Mouse (Mus musculus) intestine, embryonic 16.5 days (tissue): ENCODE results near the gene Flii. TPM values are rescaled to one million over a fixed set of nuclear protein-coding genes. Genes with fewer than 3 reads are reported as not detected.

Source experiments
- ATAC-seq: fragments of 200-750 bp; cut with Nextera tagmentation; 2 replicates; pipeline ENCODE4 v1.8.0; 2017; ENCODE audit warnings: moderate TSS enrichment, moderate library complexity
- H3K27ac ChIP-seq: fragments of 300-500 bp; sonication (generic); 2 replicates; pipeline ENCODE4 v1.5.1; 2014; ENCODE audit warnings: mild to moderate bottlenecking, low read length
- H3K27me3 ChIP-seq: fragments of 300-500 bp; sonication (generic); replicated peaks from 2 replicates; pipeline ENCODE4 v1.6.1; 2014; ENCODE audit warnings: low read length, control low read depth, mixed read lengths; ENCODE audit not compliant: control insufficient read depth, insufficient read depth
- H3K36me3 ChIP-seq: fragments of 300-500 bp; sonication (generic); 2 replicates; pipeline ENCODE4 v1.6.1; 2014; ENCODE audit warnings: low read length, control low read depth; ENCODE audit not compliant: control insufficient read depth, insufficient read depth
- H3K4me1 ChIP-seq: fragments of 300-500 bp; sonication (generic); 2 replicates; pipeline ENCODE4 v1.6.1; 2014; ENCODE audit warnings: low read length, control low read depth, mixed read lengths; ENCODE audit not compliant: control insufficient read depth, insufficient read depth
- H3K4me2 ChIP-seq: fragments of 300-500 bp; sonication (generic); 2 replicates; pipeline ENCODE4 v1.6.1; 2014; ENCODE audit warnings: low read depth, low read length, control low read depth
- H3K4me3 ChIP-seq: fragments of 300-500 bp; sonication (generic); 2 replicates; pipeline ENCODE4 v1.5.1; 2014; ENCODE audit warnings: mild to moderate bottlenecking, low read length
- H3K9ac ChIP-seq: fragments of 300-500 bp; sonication (generic); 2 replicates; pipeline ENCODE4 v1.6.1; 2014; ENCODE audit warnings: low read depth, low read length
- H3K9me3 ChIP-seq: fragments of 300-500 bp; sonication (generic); 2 replicates; pipeline ENCODE4 v1.6.1; 2016; ENCODE audit warnings: low read length, control low read depth; ENCODE audit not compliant: control insufficient read depth
- WGBS: fragments of 180-500 bp; shearing (Covaris S2); extraction: QIAGEN DNeasy Blood & Tissue Kit; methylation state at CpG from one replicate; pipeline ENCODE4 v1.1.7; 2014; 5-methylcytosine and 5-hydroxymethylcytosine counted together
- polyA plus RNA-seq: library from polyadenylated mRNA; unstranded; fragments of >200 nt; fragmentation: Nextera tagmentation; extraction: Ambion mirVana; gene quantifications from 2 replicates; pipeline ENCODE4 v1.2.1, GENCODE M21; 2015

The Flii gene
- polyA plus RNA-seq, 1 experiment from 2014 or later: 81.3 TPM

DNA sequence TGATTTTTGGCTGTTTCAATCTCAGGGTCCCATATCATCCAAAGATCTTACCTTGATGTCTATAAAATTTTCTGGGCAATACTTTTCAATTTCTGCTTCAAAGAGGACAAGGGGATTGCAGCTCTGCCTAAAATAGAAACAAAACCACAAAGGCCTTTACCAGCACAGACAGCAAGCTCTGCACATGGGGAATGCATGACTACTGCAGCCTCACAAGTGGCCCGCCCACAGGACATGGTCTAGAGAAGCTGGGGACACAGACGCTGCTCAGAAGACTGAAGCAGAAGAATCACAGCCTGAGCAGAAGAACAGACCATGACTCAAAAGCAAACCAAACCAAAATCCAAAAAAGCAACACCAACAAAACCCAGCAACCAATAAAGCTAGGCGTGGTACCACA is 34.6 kb upstream of the Flii start:
- Histone ChIP-seq H3K4me3 (no peak overlapping the region), H3K9ac (no peak overlapping the region), H3K4me1 (no peaks in the 10 kb centered on the region), H3K27ac (no peak overlapping the region), H3K9me3 (no peaks in the 10 kb centered on the region), H3K36me3 (peaks cover 10% of the 10 kb centered on the region; the same call in 1 of the 2 replicates), H3K27me3 (no peaks in the 10 kb centered on the region), H3K4me2 (no peak overlapping the region)
- 89% methylated on average over 3 of the region's 3 CpGs for WGBS
- ATAC-seq: no peak

- 88% methylated on average over 7 of the region's 7 CpGs for WGBS
- no peak overlapping the region for H3K27ac ChIP-seq
- no peaks in the 10 kb centered on the region for H3K9me3 ChIP-seq
- H3K4me3 ChIP-seq: no peak overlapping the region
- no peaks in the 10 kb centered on the region for H3K4me1 ChIP-seq
- H3K36me3 ChIP-seq: peaks cover 20% of the 10 kb centered on the region
- no peak for ATAC-seq
- no peaks in the 10 kb centered on the region for H3K27me3 ChIP-seq
- H3K4me2 ChIP-seq: no peak overlapping the region
- H3K9ac ChIP-seq: no peak overlapping the region
Observed at GRCm38 (mm10) chr11:60755570-60755969, 28.5 kb upstream of the Flii start.

GRCm38 (mm10) chr11:60740321-60740720 is 13.3 kb upstream of the Flii start:
- no peak overlapping the region for H3K9ac ChIP-seq
- 83% methylated on average over 3 of the region's 3 CpGs for WGBS
- no peak overlapping the region for H3K4me2 ChIP-seq
- H3K9me3 ChIP-seq: no peaks in the 10 kb centered on the region
- ATAC-seq: no peak
- H3K4me1 ChIP-seq: no peaks in the 10 kb centered on the region
- peaks cover 11% of the 10 kb centered on the region; the same call in 1 of the 2 replicates for H3K36me3 ChIP-seq
- no peak overlapping the region for H3K4me3 ChIP-seq
- H3K27ac ChIP-seq: no peak overlapping the region
- H3K27me3 ChIP-seq: no peaks in the 10 kb centered on the region

DNA sequence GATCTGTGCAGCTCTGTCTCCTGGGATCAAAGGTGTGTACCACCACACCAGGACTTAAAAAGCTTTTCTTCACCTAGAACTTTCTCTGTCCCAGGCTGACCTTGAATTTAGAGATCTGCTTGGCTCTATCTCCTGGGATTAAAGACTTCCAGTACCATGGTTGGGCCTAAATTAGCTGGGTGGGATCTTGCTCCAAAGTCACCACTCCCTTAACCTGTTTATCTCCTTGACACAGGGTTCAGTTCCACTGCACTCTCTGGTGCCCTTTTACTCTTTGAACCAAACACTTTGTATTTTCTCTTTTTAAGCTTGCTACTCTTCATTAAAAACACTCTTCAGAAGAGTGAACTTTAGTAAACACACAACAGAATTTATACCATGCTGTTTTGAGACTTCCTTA is 10.4 kb upstream of the Flii start:
- Histone ChIP-seq H3K4me1 (no peaks in the 10 kb centered on the region), H3K4me2 (no peak overlapping the region), H3K9me3 (no peaks in the 10 kb centered on the region), H3K27ac (no peak overlapping the region), H3K9ac (no peak overlapping the region), H3K4me3 (no peak overlapping the region), H3K27me3 (no peaks in the 10 kb centered on the region), H3K36me3 (0 out of 2 replicates have a peak, but pooled peaks cover 5% of the 10 kb centered on the region)
- no peak for ATAC-seq

- H3K4me2 ChIP-seq: no peak overlapping the region
- H3K9me3 ChIP-seq: no peaks in the 10 kb centered on the region
- H3K27me3 ChIP-seq: no peaks in the 10 kb centered on the region
- H3K9ac ChIP-seq: no peak overlapping the region
- ATAC-seq: no peak
- no peaks in the 10 kb centered on the region for H3K4me1 ChIP-seq
- 82% methylated on average over 3 of the region's 3 CpGs for WGBS
- H3K27ac ChIP-seq: no peak overlapping the region
- no peak overlapping the region for H3K4me3 ChIP-seq
- H3K36me3 ChIP-seq: 0 out of 2 replicates have a peak, but pooled peaks cover 2% of the 10 kb centered on the region
Observed at GRCm38 (mm10) chr11:60736491-60736890, 9.4 kb upstream of the Flii start.

DNA sequence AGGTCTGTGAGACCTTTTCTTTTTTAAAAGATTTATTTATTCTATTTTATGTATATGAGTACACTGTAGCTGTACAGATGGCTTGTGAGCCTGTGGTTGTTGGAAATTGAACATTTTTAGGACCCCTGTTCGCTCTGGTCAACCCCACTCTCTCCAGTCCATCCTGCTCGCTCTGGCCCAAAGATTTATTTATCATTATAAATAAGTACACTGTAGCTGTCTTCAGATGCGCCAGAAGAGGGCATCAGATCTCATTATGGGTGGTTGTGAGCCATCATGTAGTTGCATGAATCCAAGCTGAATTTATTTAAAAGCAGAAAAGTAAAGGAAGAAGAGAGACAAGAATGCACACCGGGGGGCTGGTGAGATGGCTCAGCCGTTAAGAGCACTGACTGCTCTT is 8.1 kb upstream of the Flii start:
- H3K9me3 ChIP-seq: no peaks in the 10 kb centered on the region
- 0 out of 2 replicates have a peak, but pooled peaks cover 2% of the 10 kb centered on the region for H3K36me3 ChIP-seq
- WGBS: 71% methylated on average over 5 of the region's 5 CpGs
- no peak overlapping the region for H3K4me3 ChIP-seq
- no peak overlapping the region for H3K9ac ChIP-seq
- no peak for ATAC-seq
- no peaks in the 10 kb centered on the region for H3K27me3 ChIP-seq
- H3K4me1 ChIP-seq: no peaks in the 10 kb centered on the region
- H3K27ac ChIP-seq: no peak overlapping the region
- no peak overlapping the region for H3K4me2 ChIP-seq

- WGBS: 66% methylated on average over 2 of the region's 2 CpGs
- H3K27me3 ChIP-seq: no peaks in the 10 kb centered on the region
Observed at GRCm38 (mm10) chr11:60734206-60734605, 7.1 kb upstream of the Flii start.

DNA sequence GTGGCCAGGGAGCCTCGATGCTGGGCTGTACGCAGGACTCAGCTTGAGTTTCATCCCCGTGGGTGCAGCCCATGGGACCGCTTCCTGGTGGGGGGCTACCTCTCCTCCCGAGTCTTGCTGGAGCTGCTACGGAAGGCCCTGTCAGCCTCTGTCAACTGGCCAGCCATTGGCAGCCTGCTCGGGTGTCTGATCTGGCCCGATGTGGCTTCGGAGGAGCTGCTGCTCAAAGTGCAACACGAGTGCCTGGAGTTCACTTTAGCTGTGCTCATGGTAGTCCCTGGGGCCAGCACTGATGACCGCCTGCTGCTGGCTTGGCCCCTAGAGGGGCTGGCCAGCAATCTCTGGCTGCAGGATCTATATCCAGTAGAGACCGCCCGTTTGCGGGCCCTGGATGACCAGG is 4.2 kb upstream of the Flii start:
- H3K9ac ChIP-seq: no peak overlapping the region
- no peak for ATAC-seq
- WGBS: 88% methylated on average over 14 of the region's 14 CpGs
- H3K4me1 ChIP-seq: peaks cover 18% of the 10 kb centered on the region
- no peaks in the 10 kb centered on the region for H3K36me3 ChIP-seq
- H3K4me2 ChIP-seq: no peak overlapping the region
- H3K27me3 ChIP-seq: no peaks in the 10 kb centered on the region
- no peaks in the 10 kb centered on the region for H3K9me3 ChIP-seq
- no peak overlapping the region for H3K4me3 ChIP-seq
- no peak overlapping the region for H3K27ac ChIP-seq

More at GRCm38 (mm10) chr11:60734206-60734605, 7.1 kb upstream of the Flii start:
- no peak overlapping the region for H3K4me3 ChIP-seq
- H3K27ac ChIP-seq: no peak overlapping the region
- 0 out of 2 replicates have a peak, but pooled peaks cover 2% of the 10 kb centered on the region for H3K36me3 ChIP-seq
- no peaks in the 10 kb centered on the region for H3K9me3 ChIP-seq
- ATAC-seq: no peak
- peaks cover 4% of the 10 kb centered on the region; the same call in 1 of the 2 replicates for H3K4me1 ChIP-seq
- no peak overlapping the region for H3K4me2 ChIP-seq
- no peak overlapping the region for H3K9ac ChIP-seq

DNA sequence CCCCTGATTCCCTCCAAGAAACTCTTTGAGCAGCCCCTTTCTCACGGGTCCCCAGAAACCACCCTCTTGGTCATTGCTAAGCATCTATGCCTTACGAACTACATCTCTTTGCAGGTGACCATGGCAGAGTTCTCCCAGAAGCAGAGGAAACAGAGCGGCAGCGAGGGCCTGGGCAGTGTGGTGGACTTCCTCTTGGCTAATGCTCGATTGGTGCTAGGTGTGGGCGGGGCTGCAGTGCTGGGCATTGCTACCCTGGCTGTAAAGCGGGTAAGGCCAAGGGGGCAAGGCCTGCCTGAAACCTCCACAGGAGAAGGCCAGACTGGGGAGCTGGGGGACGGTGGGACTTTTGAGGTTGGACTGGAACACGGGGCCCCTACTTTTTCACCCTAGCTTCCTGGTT is 3.1 kb upstream of the Flii start:
- no peak overlapping the region for H3K9ac ChIP-seq
- 80% methylated on average over 9 of the region's 9 CpGs for WGBS
- H3K27me3 ChIP-seq: no peaks in the 10 kb centered on the region
- H3K36me3 ChIP-seq: no peaks in the 10 kb centered on the region
- no peaks in the 10 kb centered on the region for H3K9me3 ChIP-seq
- H3K4me1 ChIP-seq: peaks cover 22% of the 10 kb centered on the region
- ATAC-seq: no peak
- no peak overlapping the region for H3K4me2 ChIP-seq
- H3K4me3 ChIP-seq: no peak overlapping the region
- no peak overlapping the region for H3K27ac ChIP-seq

DNA sequence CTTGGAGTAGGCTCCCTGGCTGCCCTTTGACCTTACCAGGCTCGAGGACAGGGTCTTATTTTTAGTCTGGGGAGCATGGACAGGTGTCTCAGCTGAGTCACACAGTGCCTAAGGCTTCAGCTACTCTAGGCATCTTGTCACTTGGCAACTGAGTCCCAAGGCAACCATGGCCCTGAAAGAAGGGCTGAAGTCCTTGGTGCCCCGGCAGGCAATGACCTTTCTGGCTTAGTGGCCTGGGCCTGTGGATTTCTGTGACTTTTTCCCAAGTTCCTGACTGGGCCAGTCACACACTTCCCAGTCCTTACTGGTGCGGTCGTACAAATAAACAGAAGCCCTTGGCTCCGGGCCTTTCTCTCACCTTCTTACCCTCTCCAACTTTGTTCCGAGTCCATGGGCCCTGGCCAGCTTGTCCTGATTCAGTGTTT is 2.2 kb upstream of the Flii start:
- Histone ChIP-seq H3K27ac (no peak overlapping the region), H3K36me3 (peaks cover 6% of the 10 kb centered on the region), H3K9ac (0 out of 2 replicates have a peak overlapping the region, but pooled peaks have one; percentile 89), H3K9me3 (no peaks in the 10 kb centered on the region), H3K4me1 (peaks cover 22% of the 10 kb centered on the region), H3K4me3 (no peak overlapping the region), H3K27me3 (no peaks in the 10 kb centered on the region), H3K4me2 (peak overlapping the region; percentile 67; the same call in 1 of the 2 replicates)
- no peak for ATAC-seq
- 73% methylated on average over 6 of the region's 6 CpGs for WGBS
